Mouse (Mus musculus): ENCODE data around the gene Polh. TPM values are rescaled to one million over a fixed set of nuclear protein-coding genes. Genes with fewer than 3 reads are reported as not detected.
A peak's percentile ranks its signal among the peaks of the same experiment; 100 is the strongest.

Gene Polh
- polyA plus RNA-seq, 1 experiment from 2014 or later, result 8.9 TPM

- Histone ChIP-seq H3K4me1 (ENCODE audit: insufficient read depth) (peaks cover 30% of the 10 kb centered on the region), H3K27me3 (ENCODE audit: insufficient read depth, low read length) (no peaks in the 10 kb centered on the region), H3K4me2 (ENCODE audit: low read depth, low read length) (peak within 1 kb of the TSS; percentile 87), H3K36me3 (replicated peaks; ENCODE audit: insufficient read depth, low read length) (peaks cover 19% of the 10 kb centered on the region), H3K9me3 (ENCODE audit: low read length) (no peaks in the 10 kb centered on the region), H3K4me3 (ENCODE audit: low read depth, low read length) (peak within 1 kb of the TSS; percentile 75), H3K9ac (replicated peaks) (peak within 1 kb of the TSS; percentile 84), H3K27ac (ENCODE audit: low read depth) (peak within 1 kb of the TSS; percentile 79)
- peak; percentile 45; the same call in 1 of the 2 replicates for TF ChIP-seq EP300 (IDR thresholded peaks at IDR 0.05; ENCODE audit: low read depth)
- TF ChIP-seq CTCF (IDR thresholded peaks at IDR 0.05; ENCODE audit: low read depth), result no peak
- DNase-seq, result peak; percentile 91
- ATAC-seq, result peak; percentile 87
- WGBS (ENCODE audit: insufficient replicate concordance), result 3% methylated on average over 32 of the region's 33 CpGs
Measured at GRCm38 (mm10) chr17:46152847-46153782, 49.3 kb downstream of the Polh start, which contains the start of gene Mad2l1bp. Mad2l1bp (minus strand) TSS chr17:46153553.

GRCm38 (mm10) chr17:46143578-46144423, 58.6 kb downstream of the Polh start, which contains the start of gene Rsph9:
Rsph9 (minus strand) TSS chr17:46144216.
- 0 out of 2 replicates have a peak within 1 kb of the TSS, but pooled peaks have one; percentile 44 for H3K27ac ChIP-seq (ENCODE audit: low read depth)
- H3K4me3 ChIP-seq (ENCODE audit: low read depth, low read length), result peak within 1 kb of the TSS; percentile 35
- peak; percentile 96 for ATAC-seq

GRCm38 (mm10) chr17:46139872-46140271, 62.6 kb downstream of the Polh start:
- Histone ChIP-seq H3K9ac (replicated peaks) (no peak overlapping the region), H3K4me1 (ENCODE audit: insufficient read depth) (peaks cover 24% of the 10 kb centered on the region), H3K27me3 (ENCODE audit: insufficient read depth, low read length) (no peaks in the 10 kb centered on the region), H3K4me2 (ENCODE audit: low read depth, low read length) (no peak overlapping the region), H3K4me3 (ENCODE audit: low read depth, low read length) (no peak overlapping the region), H3K9me3 (ENCODE audit: low read length) (no peaks in the 10 kb centered on the region), H3K36me3 (replicated peaks; ENCODE audit: insufficient read depth, low read length) (no peaks in the 10 kb centered on the region), H3K27ac (ENCODE audit: low read depth) (no peak overlapping the region)
- WGBS (ENCODE audit: insufficient replicate concordance), result 71% methylated on average over 3 of the region's 3 CpGs
- no peak for DNase-seq
- no peak for ATAC-seq
- TF ChIP-seq CTCF (IDR thresholded peaks at IDR 0.05; ENCODE audit: low read depth), result no peak

More at GRCm38 (mm10) chr17:46143578-46144423, 58.6 kb downstream of the Polh start, which contains the start of gene Rsph9:
- Histone ChIP-seq H3K4me1 (ENCODE audit: insufficient read depth) (peaks cover 20% of the 10 kb centered on the region), H3K36me3 (replicated peaks; ENCODE audit: insufficient read depth, low read length) (peaks cover 35% of the 10 kb centered on the region), H3K4me2 (ENCODE audit: low read depth, low read length) (peak within 1 kb of the TSS; percentile 78), H3K27me3 (ENCODE audit: insufficient read depth, low read length) (no peaks in the 10 kb centered on the region), H3K9ac (replicated peaks) (peak within 1 kb of the TSS; percentile 36), H3K9me3 (ENCODE audit: low read length) (no peaks in the 10 kb centered on the region)
- DNase-seq, result peak; percentile 90
- TF ChIP-seq EP300 (IDR thresholded peaks at IDR 0.05; ENCODE audit: low read depth), result no peak; the same call in 1 of the 2 replicates
- TF ChIP-seq CTCF (IDR thresholded peaks at IDR 0.05; ENCODE audit: low read depth), result no peak
- WGBS (ENCODE audit: insufficient replicate concordance), result 7% methylated on average over 37 of the region's 37 CpGs

GRCm38 (mm10) chr17:46138563-46139236, 63.7 kb downstream of the Polh start:
- H3K9me3 ChIP-seq (ENCODE audit: low read length), result no peaks in the 10 kb centered on the region
- peak overlapping the region; percentile 39; the same call in 1 of the 2 replicates for H3K27ac ChIP-seq (ENCODE audit: low read depth)
- H3K27me3 ChIP-seq (ENCODE audit: insufficient read depth, low read length), result no peaks in the 10 kb centered on the region
- H3K9ac ChIP-seq (replicated peaks), result no peak overlapping the region; the same call in 1 of the 2 replicates
- peak; percentile 70; the same call in 1 of the 2 replicates for TF ChIP-seq EP300 (IDR thresholded peaks at IDR 0.05; ENCODE audit: low read depth)
- no peak for TF ChIP-seq CTCF (IDR thresholded peaks at IDR 0.05; ENCODE audit: low read depth)
- no peak overlapping the region for H3K4me3 ChIP-seq (ENCODE audit: low read depth, low read length)
- WGBS (ENCODE audit: insufficient replicate concordance), result 37% methylated on average over 8 of the region's 8 CpGs
- ATAC-seq (peak; percentile 76), DNase-seq (peak; percentile 39)
- H3K36me3 ChIP-seq (replicated peaks; ENCODE audit: insufficient read depth, low read length), result no peaks in the 10 kb centered on the region
- H3K4me1 ChIP-seq (ENCODE audit: insufficient read depth), result peaks cover 17% of the 10 kb centered on the region
- no peak overlapping the region; the same call in 1 of the 2 replicates for H3K4me2 ChIP-seq (ENCODE audit: low read depth, low read length)

GRCm38 (mm10) chr17:46132862-46133261, 69.6 kb downstream of the Polh start:
- Histone ChIP-seq H3K4me1 (ENCODE audit: insufficient read depth) (peaks cover 7% of the 10 kb centered on the region; the same call in 1 of the 2 replicates), H3K27ac (ENCODE audit: low read depth) (no peak overlapping the region), H3K9me3 (ENCODE audit: low read length) (no peaks in the 10 kb centered on the region), H3K27me3 (ENCODE audit: insufficient read depth, low read length) (no peaks in the 10 kb centered on the region), H3K4me3 (ENCODE audit: low read depth, low read length) (no peak overlapping the region), H3K4me2 (ENCODE audit: low read depth, low read length) (no peak overlapping the region), H3K36me3 (replicated peaks; ENCODE audit: insufficient read depth, low read length) (peaks cover 17% of the 10 kb centered on the region), H3K9ac (replicated peaks) (no peak overlapping the region)
- 46% methylated on average over 8 of the region's 8 CpGs for WGBS (ENCODE audit: insufficient replicate concordance)
- ATAC-seq (peak; percentile 38; the same call in 1 of the 2 replicates), DNase-seq (no peak)
- TF ChIP-seq EP300 (IDR thresholded peaks at IDR 0.05; ENCODE audit: low read depth), result no peak
- TF ChIP-seq CTCF (IDR thresholded peaks at IDR 0.05; ENCODE audit: low read depth), result no peak

Measured in liver, postnatal 0 days (tissue).